Mouse (Mus musculus) liver, embryonic 11.5 days (tissue): ENCODE measurements around the gene Smtnl2. TPM values are rescaled to one million over a fixed set of nuclear protein-coding genes. Genes with fewer than 3 reads are reported as not detected.

Experiments used
- ATAC-seq: fragments of 200-750 bp; cut with Nextera tagmentation; replicated peaks from 2 replicates; pipeline ENCODE4 v1.8.0; 2017; ENCODE audit warnings: moderate number of reproducible peaks, mild to moderate bottlenecking, moderate TSS enrichment, moderate library complexity; ENCODE audit not compliant: low FRiP score
- DNase-seq: peaks from one replicate; pipeline ENCODE4 v3.0.0-alpha.2; 2017; ENCODE audit warnings: low spot score
- H3K27ac ChIP-seq: fragments of 300-500 bp; sonication (generic); 2 replicates; pipeline ENCODE4 v1.5.1; 2014; ENCODE audit warnings: mild to moderate bottlenecking, low read depth, low read length, control low read depth
- H3K27me3 ChIP-seq: fragments of 300-500 bp; sonication (generic); replicated peaks from 2 replicates; pipeline ENCODE4 v1.6.1; 2014; ENCODE audit warnings: low read length, mixed read lengths; ENCODE audit not compliant: control insufficient read depth, insufficient read depth
- H3K36me3 ChIP-seq: fragments of 300-500 bp; sonication (generic); 2 replicates; pipeline ENCODE4 v1.6.1; 2014; ENCODE audit warnings: mild to moderate bottlenecking, low read length, moderate library complexity, mixed read lengths; ENCODE audit not compliant: control insufficient read depth, insufficient read depth
- H3K4me1 ChIP-seq: fragments of 300-500 bp; sonication (generic); replicated peaks from 2 replicates; pipeline ENCODE4 v1.6.1; 2014; ENCODE audit warnings: low read length, mixed read lengths; ENCODE audit not compliant: control insufficient read depth, insufficient read depth
- H3K4me2 ChIP-seq: fragments of 300-500 bp; sonication (generic); 2 replicates; pipeline ENCODE4 v1.6.1; 2014; ENCODE audit warnings: mild to moderate bottlenecking, control low read depth, moderate library complexity
- H3K4me3 ChIP-seq: fragments of 300-500 bp; sonication (generic); 2 replicates; pipeline ENCODE4 v1.5.1; 2014; ENCODE audit warnings: low read depth, low read length, control low read depth
- H3K9ac ChIP-seq: fragments of 300-500 bp; sonication (generic); 2 replicates; pipeline ENCODE4 v1.6.1; 2014; ENCODE audit warnings: low read depth, low read length, control low read depth
- H3K9me3 ChIP-seq: fragments of 300-500 bp; sonication (generic); 2 replicates; pipeline ENCODE4 v1.6.1; 2016; ENCODE audit warnings: low read length, inconsistent platforms, mixed read lengths; ENCODE audit not compliant: control insufficient read depth
- WGBS: fragments of 180-500 bp; shearing (Covaris S2); extraction: QIAGEN DNeasy Blood & Tissue Kit; methylation state at CpG from one replicate; pipeline ENCODE4 v1.1.7; 2014; 5-methylcytosine and 5-hydroxymethylcytosine counted together
- polyA plus RNA-seq: library from polyadenylated mRNA; unstranded; fragments of >200 nt; fragmentation: Nextera tagmentation; extraction: Ambion mirVana; gene quantifications from 2 replicates; pipeline ENCODE4 v1.2.1, GENCODE M21; 2014

Smtnl2 gene
- polyA plus RNA-seq, 1 experiment from 2014 or later = 24.8 TPM

DNA sequence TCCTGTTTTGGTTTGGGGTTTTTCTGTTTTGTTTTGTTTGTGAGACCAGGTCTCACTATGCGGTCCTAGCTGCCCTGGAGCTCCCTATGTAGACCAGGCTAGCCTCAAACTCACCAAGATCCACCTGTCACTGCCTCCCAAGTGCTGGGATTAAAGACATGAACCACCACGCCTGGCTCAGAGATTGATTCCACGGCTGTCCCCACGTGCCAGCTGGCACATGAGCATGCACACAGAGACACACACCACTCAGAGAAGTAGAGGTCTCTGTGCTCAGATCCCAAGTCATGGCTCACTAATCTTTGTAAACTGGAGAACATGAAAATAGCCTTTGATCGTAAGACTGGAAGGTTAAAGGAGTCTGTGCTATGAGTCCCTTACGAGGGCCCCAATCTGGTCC lies 7.5 kb upstream of the Smtnl2 start:
- Histone ChIP-seq H3K4me1 (peaks cover 25% of the 10 kb centered on the region), H3K4me3 (no peak overlapping the region), H3K27me3 (0 out of 2 replicates have a peak, but pooled peaks cover 5% of the 10 kb centered on the region), H3K9me3 (no peaks in the 10 kb centered on the region), H3K9ac (no peak overlapping the region), H3K4me2 (no peak overlapping the region), H3K36me3 (no peaks in the 10 kb centered on the region), H3K27ac (no peak overlapping the region)
- WGBS = 78% methylated on average over 6 of the region's 6 CpGs
- ATAC-seq = no peak
- DNase-seq = no peak

DNA sequence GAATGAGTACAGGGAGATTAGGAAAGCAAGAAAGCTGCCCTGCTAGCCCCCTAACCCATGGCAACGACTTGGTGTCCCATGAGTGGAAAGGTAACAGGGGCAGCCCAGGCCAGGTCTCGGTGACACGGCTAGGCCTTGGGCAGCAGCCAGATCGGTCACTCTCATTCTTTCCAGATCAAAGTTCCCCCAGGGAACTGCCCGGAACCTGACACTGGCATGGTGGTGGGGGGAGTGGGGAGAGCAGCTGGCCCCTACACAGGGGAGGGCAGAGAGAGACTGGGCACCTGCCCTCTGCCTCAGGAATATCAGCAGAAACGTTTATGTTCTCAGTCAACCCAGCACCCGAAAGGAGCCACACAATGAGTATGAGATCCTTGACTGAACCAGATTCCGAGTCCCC lies 6.7 kb upstream of the Smtnl2 start:
- Histone ChIP-seq H3K4me1 (peaks cover 28% of the 10 kb centered on the region), H3K27me3 (0 out of 2 replicates have a peak, but pooled peaks cover 6% of the 10 kb centered on the region), H3K27ac (no peak overlapping the region), H3K36me3 (no peaks in the 10 kb centered on the region), H3K9ac (no peak overlapping the region), H3K4me3 (no peak overlapping the region), H3K4me2 (no peak overlapping the region), H3K9me3 (no peaks in the 10 kb centered on the region)
- no peak for ATAC-seq
- no peak for DNase-seq
- 60% methylated on average over 8 of the region's 8 CpGs for WGBS

- ATAC-seq (no peak), DNase-seq (no peak)
- H3K9me3 ChIP-seq = no peaks in the 10 kb centered on the region
- no peak overlapping the region for H3K27ac ChIP-seq
- WGBS = 30% methylated on average over 4 of the region's 4 CpGs
- H3K27me3 ChIP-seq = 0 out of 2 replicates have a peak, but pooled peaks cover 6% of the 10 kb centered on the region
- H3K4me1 ChIP-seq = peaks cover 29% of the 10 kb centered on the region
- no peak overlapping the region for H3K9ac ChIP-seq
- no peak overlapping the region for H3K4me2 ChIP-seq
- H3K36me3 ChIP-seq = no peaks in the 10 kb centered on the region
- no peak overlapping the region for H3K4me3 ChIP-seq
Measured at GRCm38 (mm10) chr11:72417376-72417775, 5.9 kb upstream of the Smtnl2 start.

DNA sequence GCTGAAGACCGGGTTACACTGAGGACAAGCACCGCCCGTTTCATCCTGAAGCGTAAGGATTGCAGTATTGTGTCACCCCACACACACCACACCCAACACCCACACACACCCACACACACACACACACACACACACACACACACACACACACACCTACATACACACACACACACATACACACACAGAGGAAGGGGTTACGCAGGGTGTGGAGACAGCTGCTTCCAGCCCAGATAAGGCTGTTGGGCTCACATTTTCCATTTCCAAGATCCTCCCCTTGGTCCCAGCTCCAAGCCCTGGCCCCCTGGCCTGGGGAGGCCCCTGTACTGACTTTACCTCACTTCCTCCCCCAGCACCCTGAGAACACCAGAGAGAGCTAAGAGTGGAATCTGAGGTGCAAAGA lies 5.2 kb upstream of the Smtnl2 start:
- Histone ChIP-seq H3K36me3 (no peaks in the 10 kb centered on the region), H3K27ac (no peak overlapping the region), H3K27me3 (0 out of 2 replicates have a peak, but pooled peaks cover 6% of the 10 kb centered on the region), H3K9me3 (no peaks in the 10 kb centered on the region), H3K4me1 (peaks cover 34% of the 10 kb centered on the region), H3K4me3 (no peak overlapping the region), H3K4me2 (no peak overlapping the region), H3K9ac (no peak overlapping the region)
- WGBS = 70% methylated on average over 5 of the region's 5 CpGs
- DNase-seq (no peak), ATAC-seq (no peak)

- WGBS = 18% methylated on average over 8 of the region's 8 CpGs
- Histone ChIP-seq H3K27me3 (peaks cover 8% of the 10 kb centered on the region; the same call in 1 of the 2 replicates), H3K4me3 (no peak overlapping the region), H3K9ac (no peak overlapping the region), H3K27ac (no peak overlapping the region), H3K4me1 (peaks cover 38% of the 10 kb centered on the region), H3K4me2 (peak overlapping the region; percentile 10; the same call in 1 of the 2 replicates), H3K36me3 (no peaks in the 10 kb centered on the region), H3K9me3 (no peaks in the 10 kb centered on the region)
- no peak for DNase-seq
- peak; percentile 67 for ATAC-seq
Measured at GRCm38 (mm10) chr11:72415155-72415554, 3.6 kb upstream of the Smtnl2 start.

GRCm38 (mm10) chr11:72413601-72414190 lies 2.2 kb upstream of the Smtnl2 start:
- no peaks in the 10 kb centered on the region for H3K36me3 ChIP-seq
- no peak overlapping the region for H3K9ac ChIP-seq
- WGBS = 54% methylated on average over 5 of the region's 5 CpGs
- DNase-seq (no peak), ATAC-seq (no peak)
- H3K4me2 ChIP-seq = no peak overlapping the region
- H3K4me3 ChIP-seq = no peak overlapping the region
- no peaks in the 10 kb centered on the region for H3K9me3 ChIP-seq
- no peak overlapping the region for H3K27ac ChIP-seq
- peaks cover 8% of the 10 kb centered on the region; the same call in 1 of the 2 replicates for H3K27me3 ChIP-seq
- H3K4me1 ChIP-seq = peaks cover 38% of the 10 kb centered on the region

DNA sequence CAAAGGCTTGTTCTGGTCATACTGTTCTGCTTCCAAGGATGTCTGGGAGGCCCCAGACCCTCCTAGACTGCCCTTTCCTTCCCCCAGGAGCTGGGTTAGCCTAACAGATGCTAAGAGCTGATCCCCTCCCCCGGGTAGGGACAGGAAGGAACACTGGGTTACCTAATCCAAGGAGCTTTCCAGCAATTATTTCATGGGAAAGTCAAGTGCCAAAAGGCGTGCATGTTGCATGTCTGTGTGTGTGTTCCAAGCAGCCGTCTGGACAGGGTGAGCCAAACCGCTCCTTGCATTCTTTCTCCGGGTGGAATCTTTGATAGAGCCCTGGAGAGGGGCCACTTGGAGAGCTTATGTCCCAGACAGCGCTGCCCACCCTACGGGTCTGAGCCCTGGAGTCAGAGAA lies 1.5 kb upstream of the Smtnl2 start:
- Histone ChIP-seq H3K27ac (no peak overlapping the region), H3K9me3 (no peaks in the 10 kb centered on the region), H3K4me1 (peaks cover 42% of the 10 kb centered on the region), H3K9ac (no peak overlapping the region), H3K36me3 (no peaks in the 10 kb centered on the region), H3K4me2 (no peak overlapping the region), H3K27me3 (peaks cover 8% of the 10 kb centered on the region; the same call in 1 of the 2 replicates), H3K4me3 (no peak overlapping the region)
- 73% methylated on average over 7 of the region's 7 CpGs for WGBS
- DNase-seq (no peak), ATAC-seq (no peak)

DNA sequence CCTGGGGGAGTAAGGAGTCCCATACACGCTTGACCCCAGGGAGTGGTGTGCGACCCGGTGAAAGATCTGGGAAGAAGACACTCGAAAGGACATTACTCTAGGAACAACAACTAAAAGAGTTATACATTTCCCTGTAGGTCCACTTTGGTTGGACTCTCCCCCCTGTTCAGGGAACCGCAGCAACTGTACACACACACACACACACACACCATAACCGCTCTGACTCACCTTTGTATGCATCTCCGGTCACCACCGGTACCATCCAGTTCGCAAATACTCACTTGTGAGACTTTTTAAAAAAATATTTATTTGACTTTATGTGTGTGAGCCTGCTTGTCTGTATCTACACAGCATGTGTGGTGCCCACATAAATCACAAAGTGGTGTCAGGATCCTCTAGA lies 432 bp upstream of the Smtnl2 start:
- H3K9ac ChIP-seq = no peak overlapping the region
- WGBS = 24% methylated on average over 9 of the region's 9 CpGs
- H3K4me3 ChIP-seq = peak overlapping the region; percentile 80
- H3K27ac ChIP-seq = no peak overlapping the region
- peaks cover 46% of the 10 kb centered on the region for H3K4me1 ChIP-seq
- H3K4me2 ChIP-seq = peak overlapping the region; percentile 98
- DNase-seq (no peak), ATAC-seq (no peak)
- peaks cover 8% of the 10 kb centered on the region; the same call in 1 of the 2 replicates for H3K27me3 ChIP-seq
- H3K9me3 ChIP-seq = no peaks in the 10 kb centered on the region
- no peaks in the 10 kb centered on the region for H3K36me3 ChIP-seq

DNA sequence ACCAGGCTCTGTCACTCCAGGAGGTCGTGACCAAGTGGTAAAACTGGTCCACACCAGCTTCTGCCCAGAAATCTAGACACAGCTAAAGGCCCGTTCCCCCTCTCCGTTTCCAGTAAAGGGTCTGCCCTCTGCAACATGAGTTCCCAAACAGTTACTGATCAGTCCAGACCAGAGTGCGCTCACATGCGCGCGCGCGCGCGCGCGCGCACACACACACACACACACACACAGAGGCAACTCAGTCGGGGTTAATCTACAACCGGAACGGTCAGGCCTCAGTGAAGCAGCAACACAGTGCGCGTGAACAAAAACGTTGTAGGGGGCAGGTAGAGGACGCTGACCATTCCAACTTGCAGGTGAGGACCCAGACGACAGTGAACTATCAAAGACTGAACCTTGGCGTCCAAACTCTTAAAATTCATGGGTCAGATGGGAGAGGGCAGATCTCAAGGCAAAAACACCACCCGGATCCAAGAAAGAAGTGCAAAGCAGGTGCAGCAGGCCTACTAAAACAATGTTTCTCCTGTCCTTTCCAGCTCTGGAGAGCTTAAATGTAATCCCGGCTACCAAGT lies 906 bp downstream of the Smtnl2 start:
- ATAC-seq (0 out of 2 replicates have a peak, but pooled peaks have one; percentile 21), DNase-seq (no peak)
- Histone ChIP-seq H3K36me3 (no peaks in the 10 kb centered on the region), H3K4me3 (peak overlapping the region; percentile 80), H3K27ac (no peak overlapping the region), H3K4me1 (peaks cover 48% of the 10 kb centered on the region), H3K9ac (peak overlapping the region; percentile 70), H3K9me3 (no peaks in the 10 kb centered on the region), H3K27me3 (peaks cover 8% of the 10 kb centered on the region; the same call in 1 of the 2 replicates), H3K4me2 (peak overlapping the region; percentile 98)
- 3% methylated on average over 25 of the region's 25 CpGs for WGBS
